Mouse (Mus musculus) MEL (cell line): ENCODE results near the gene Bdkrb1. TPM values are rescaled to one million over a fixed set of nuclear protein-coding genes. Genes with fewer than 3 reads are reported as not detected.
A peak's percentile ranks its signal among the peaks of the same experiment; 100 is the strongest.

Source experiments
- DNase-seq: peaks from one replicate; pipeline ENCODE4 v3.0.0; 2011; ENCODE audit warnings: low read depth, low spot score
- H3K27ac ChIP-seq: 2 replicates; pipeline ENCODE4 v1.5.1; 2012; ENCODE audit warnings: low read depth, mild to moderate bottlenecking, control low read depth, low read length, moderate library complexity; ENCODE audit not compliant: control insufficient read depth
- H3K27me3 ChIP-seq, 2 experiments: fragments of 150-350 bp in 1 of 2; sonication (generic) in 1 of 2; 2 replicates each; pipeline ENCODE4 v1.6.1; 2012; ENCODE audit warnings: low read length in 2 of 2, mild to moderate bottlenecking in 2 of 2, improper control_type of control experiment in 1 of 2, moderate library complexity in 1 of 2; ENCODE audit not compliant: insufficient read depth in 2 of 2, control insufficient read depth in 1 of 2
- H3K36me3 ChIP-seq, 2 experiments: 2 replicates each; pipeline ENCODE4 v1.6.1; 2012 to 2014; ENCODE audit warnings: low read length in 2 of 2, improper control_type of control experiment in 1 of 2, inconsistent platforms in 1 of 2, mild to moderate bottlenecking in 1 of 2; ENCODE audit not compliant: insufficient read depth in 2 of 2, control insufficient read depth in 1 of 2
- H3K4me1 ChIP-seq, 2 experiments: fragments of 150-350 bp in 1 of 2; sonication (generic) in 1 of 2; 2 replicates each; pipeline ENCODE4 v1.6.1; 2012; ENCODE audit warnings: low read length in 2 of 2, improper control_type of control experiment in 1 of 2, mild to moderate bottlenecking in 1 of 2; ENCODE audit not compliant: insufficient read depth in 2 of 2, control insufficient read depth in 1 of 2
- H3K4me3 ChIP-seq, 2 experiments: fragments of 150-350 bp in 1 of 2; sonication (generic) in 1 of 2; 2 replicates each; pipeline ENCODE4 v1.5.1; 2012; ENCODE audit warnings: low read depth in 2 of 2, low read length in 2 of 2, mild to moderate bottlenecking in 2 of 2, moderate library complexity in 2 of 2, control low read depth in 1 of 2, improper control_type of control experiment in 1 of 2; ENCODE audit not compliant: control insufficient read depth in 1 of 2, insufficient read depth in 1 of 2
- H3K79me2 ChIP-seq: 2 replicates; pipeline ENCODE4 v1.6.1; 2012; ENCODE audit warnings: mild to moderate bottlenecking, low read length, moderate library complexity; ENCODE audit not compliant: control insufficient read depth, poor library complexity, insufficient read depth
- H3K9ac ChIP-seq: 2 replicates; pipeline ENCODE4 v1.6.1; 2012; ENCODE audit warnings: low read depth, mild to moderate bottlenecking, control low read depth, low read length, moderate library complexity; ENCODE audit not compliant: control insufficient read depth, poor library complexity, severe bottlenecking
- H3K9me3 ChIP-seq: fragments of 150-350 bp; sonication (generic); replicated peaks from 2 replicates; pipeline ENCODE4 v1.6.1; 2012; ENCODE audit warnings: mild to moderate bottlenecking, low read length, improper control_type of control experiment, moderate library complexity; ENCODE audit not compliant: insufficient read depth
- CHD1 ChIP-seq: IDR thresholded peaks from 2 replicates; pipeline ENCODE4 v1.6.1; 2012; ENCODE audit warnings: low read depth, mild to moderate bottlenecking, inconsistent platforms, low read length, improper control_type of control experiment
- CHD2 ChIP-seq: IDR thresholded peaks from 2 replicates; pipeline ENCODE4 v1.6.1; 2011; ENCODE audit warnings: low read length, improper control_type of control experiment
- CTCF ChIP-seq, 3 experiments: IDR thresholded peaks in 2 of 3; conservative IDR thresholded peaks in 1 of 3; 2 replicates each; pipeline ENCODE4 v1.5.1; 2011 to 2012; ENCODE audit warnings: low read length in 3 of 3, low read depth in 2 of 3, mild to moderate bottlenecking in 2 of 3, improper control_type of control experiment in 1 of 3, inconsistent platforms in 1 of 3, mixed read lengths in 1 of 3, moderate library complexity in 1 of 3; ENCODE audit not compliant: control insufficient read depth in 1 of 3, insufficient read depth in 1 of 3, poor library complexity in 1 of 3, severe bottlenecking in 1 of 3
- E2F4 ChIP-seq: IDR thresholded peaks from 2 replicates; pipeline ENCODE4 v1.6.1; 2011; ENCODE audit warnings: low read depth, low read length, improper control_type of control experiment, borderline replicate concordance
- ELF1 ChIP-seq: IDR thresholded peaks from 2 replicates; pipeline ENCODE4 v1.6.1; 2014; ENCODE audit warnings: low read depth, mild to moderate bottlenecking, inconsistent platforms, low read length, improper control_type of control experiment, moderate library complexity
- GABPA ChIP-seq: IDR thresholded peaks from 2 replicates; pipeline ENCODE4 v1.6.1; 2012; ENCODE audit warnings: low read depth, mild to moderate bottlenecking, inconsistent platforms, low read length, improper control_type of control experiment, moderate library complexity
- GATA1 ChIP-seq: IDR thresholded peaks from 2 replicates; pipeline ENCODE4 v1.6.1; 2011; ENCODE audit warnings: low read depth, low read length, improper control_type of control experiment
- HCFC1 ChIP-seq: IDR thresholded peaks from 2 replicates; pipeline ENCODE4 v1.6.1; 2012; ENCODE audit warnings: low read depth, mild to moderate bottlenecking, inconsistent platforms, low read length, improper control_type of control experiment, moderate library complexity
- MAZ ChIP-seq: IDR thresholded peaks from 2 replicates; pipeline ENCODE4 v1.6.1; 2012; ENCODE audit warnings: low read depth, mild to moderate bottlenecking, inconsistent platforms, low read length, improper control_type of control experiment
- MXI1 ChIP-seq: IDR thresholded peaks from 2 replicates; pipeline ENCODE4 v1.6.1; 2011; ENCODE audit warnings: mild to moderate bottlenecking, low read depth, low read length, improper control_type of control experiment
- MYC ChIP-seq: IDR thresholded peaks from 2 replicates; pipeline ENCODE4 v1.6.1; 2011; ENCODE audit warnings: low read depth, mild to moderate bottlenecking, low read length, improper control_type of control experiment, moderate library complexity
- NELFE ChIP-seq: IDR thresholded peaks from 2 replicates; pipeline ENCODE4 v1.6.1; 2011; ENCODE audit warnings: low read depth, low read length, improper control_type of control experiment
- POLR2A ChIP-seq, 2 experiments: IDR thresholded peaks; 2 replicates each; pipeline ENCODE4 v1.6.1; 2011 to 2012; ENCODE audit warnings: low read length in 2 of 2, mild to moderate bottlenecking in 2 of 2, control low read depth in 1 of 2, improper control_type of control experiment in 1 of 2, low read depth in 1 of 2, moderate library complexity in 1 of 2; ENCODE audit not compliant: control insufficient read depth in 1 of 2, insufficient read depth in 1 of 2, poor library complexity in 1 of 2
- POLR2AphosphoS2 ChIP-seq: IDR thresholded peaks from 2 replicates; pipeline ENCODE4 v1.6.1; 2011; ENCODE audit warnings: low read length, improper control_type of control experiment
- RAD21 ChIP-seq: IDR thresholded peaks from 2 replicates; pipeline ENCODE4 v1.6.1; 2011; ENCODE audit warnings: mild to moderate bottlenecking, low read depth, low read length, improper control_type of control experiment
- RCOR1 ChIP-seq: IDR thresholded peaks from 2 replicates; pipeline ENCODE4 v1.6.1; 2012; ENCODE audit warnings: low read depth, mild to moderate bottlenecking, inconsistent platforms, low read length, improper control_type of control experiment
- SMC3 ChIP-seq: IDR thresholded peaks from 2 replicates; pipeline ENCODE4 v1.6.1; 2011; ENCODE audit warnings: low read depth, low read length, improper control_type of control experiment
- TAL1 ChIP-seq: IDR thresholded peaks from 2 replicates; pipeline ENCODE4 v1.6.1; 2012; ENCODE audit warnings: mild to moderate bottlenecking, inconsistent platforms, low read length, moderate library complexity, mixed read lengths
- TCF12 ChIP-seq: IDR thresholded peaks from 2 replicates; pipeline ENCODE4 v1.6.1; 2014; ENCODE audit warnings: low read depth, mild to moderate bottlenecking, inconsistent platforms, low read length, improper control_type of control experiment, moderate library complexity
- UBTF ChIP-seq: IDR thresholded peaks from 2 replicates; pipeline ENCODE4 v1.6.1; 2012; ENCODE audit warnings: low read depth, mild to moderate bottlenecking, inconsistent platforms, low read length, improper control_type of control experiment, moderate library complexity, borderline replicate concordance; ENCODE audit not compliant: insufficient read depth
- USF1 ChIP-seq: IDR thresholded peaks from 2 replicates; pipeline ENCODE4 v1.6.1; 2014; ENCODE audit warnings: low read depth, mild to moderate bottlenecking, inconsistent platforms, low read length, improper control_type of control experiment, moderate library complexity
- ZC3H11A ChIP-seq: IDR thresholded peaks from 2 replicates; pipeline ENCODE4 v1.6.1; 2012; ENCODE audit warnings: low read depth, mild to moderate bottlenecking, inconsistent platforms, low read length, improper control_type of control experiment
- ZKSCAN1 ChIP-seq: IDR thresholded peaks from 2 replicates; pipeline ENCODE4 v1.6.1; 2012; ENCODE audit warnings: low read depth, mild to moderate bottlenecking, inconsistent platforms, low read length, improper control_type of control experiment, moderate library complexity
- polyA plus RNA-seq, 2 experiments: library from polyadenylated mRNA; stranded (reverse) in 1 of 2; unstranded in 1 of 2; fragments of >175 nt in 1 of 2; fragments of >200 nt in 1 of 2; gene quantifications; 2 replicates each; pipeline versions ENCODE4 v1.2.1 to v1.2.4; 2012; ENCODE audit warnings: low replicate concordance in 2 of 2, low read depth in 1 of 2; ENCODE audit not compliant: insufficient read length in 2 of 2, insufficient read depth in 1 of 2, missing spikeins in 1 of 2
- total RNA-seq: library from RNA; depleted of rRNA; stranded (reverse); fragments of 300-350 nt; gene quantifications from 2 replicates; pipeline ENCODE4 v1.2.3, GENCODE M21; 2012

Bdkrb1 gene
- total and polyA plus RNA-seq, 3 experiments, result 0.13 TPM; not detected in 2

- H3K9ac ChIP-seq, result no peak overlapping the region
Observed at GRCm38 (mm10) chr12:105584851-105585250, 18.0 kb upstream of the Bdkrb1 start.

GRCm38 (mm10) chr12:105587526-105587925 is 15.4 kb upstream of the Bdkrb1 start:
- Histone ChIP-seq H3K4me1 (peaks cover 0 to 8% of the 10 kb centered on the region in 2 experiments; a peak in 2 of 4 replicates), H3K27ac (no peak overlapping the region), H3K4me3 (no peak overlapping the region), H3K9me3 (no peaks in the 10 kb centered on the region), H3K79me2 (no peaks in the 10 kb centered on the region), H3K9ac (no peak overlapping the region), H3K27me3 (no peaks in the 10 kb centered on the region), H3K36me3 (peaks cover 0 to 3% of the 10 kb centered on the region in 2 experiments; a peak in 2 of 4 replicates)
- TF ChIP-seq POLR2A (IDR thresholded peaks at IDR 0.05; ENCODE audit: control insufficient read depth in 1 of 2, insufficient read depth in 1 of 2, low read depth in 1 of 2, low read length in 2 of 2, poor library complexity in 1 of 2) (no peak), RCOR1 (no peak), MYC (no peak), ZKSCAN1 (no peak), CHD1 (no peak), MXI1 (no peak), UBTF (no peak), POLR2AphosphoS2 (no peak), HCFC1 (no peak), NELFE (no peak), GATA1 (no peak), MAZ (no peak), ZC3H11A (no peak)
- DNase-seq, result no peak

More at GRCm38 (mm10) chr12:105584851-105585250, 18.0 kb upstream of the Bdkrb1 start:
- Histone ChIP-seq H3K27ac (no peak overlapping the region), H3K4me1 (peaks cover 0 to 8% of the 10 kb centered on the region in 2 experiments; a peak in 2 of 4 replicates)
- TF ChIP-seq TAL1 (no peak), RAD21 (peak; percentile 61), CHD1 (no peak), TCF12 (no peak), USF1 (no peak), CTCF (IDR thresholded peaks at IDR 0.05 in 2 of 3, conservative IDR thresholded peaks at IDR 0.05 in 1 of 3; ENCODE audit: control insufficient read depth in 1 of 3, insufficient read depth in 1 of 3, low read depth in 2 of 3, low read length in 3 of 3, poor library complexity in 1 of 3, severe bottlenecking in 1 of 3) (peak; percentile 80 to 97 (median 92)), CHD2 (no peak), MAZ (peak; percentile 57; the same call in 1 of the 2 replicates), E2F4 (no peak), MYC (no peak), NELFE (no peak), GABPA (no peak), ZC3H11A (peak; percentile 62), POLR2AphosphoS2 (no peak), RCOR1 (no peak), SMC3 (peak; percentile 77), ELF1 (0 out of 2 replicates have a peak, but pooled peaks have one; percentile 30)
- TF ChIP-seq, all 39 proteins: peak for 6
- Histone ChIP-seq H3K27me3 (no peaks in the 10 kb centered on the region; a peak in 1 of 4 replicates), H3K4me3 (no peak overlapping the region), H3K9me3 (no peaks in the 10 kb centered on the region), H3K79me2 (no peaks in the 10 kb centered on the region), H3K36me3 (peaks cover 0 to 3% of the 10 kb centered on the region in 2 experiments; a peak in 2 of 4 replicates)
- peak; percentile 76 for DNase-seq
